Mouse (Mus musculus) olfactory bulb, adult 2 months (tissue): ENCODE measurements at regions not wholly inside any gene's neighbourhood (a gene's known extent, or its start where the extent isn't known, plus 50 kb on each side); places are given as distances from the start of the nearest gene placed in this dataset.

Experiments
- H3K27ac ChIP-seq: fragments of 200-500 bp; 2 replicates; pipeline ENCODE4 v1.5.1; 2012; ENCODE audit warnings: low read depth, low read length; ENCODE audit not compliant: insufficient read depth
- H3K4me1 ChIP-seq: fragments of 200-500 bp; 2 replicates; pipeline ENCODE4 v1.6.1; 2012; ENCODE audit warnings: low read length; ENCODE audit not compliant: control insufficient read depth, insufficient read depth
- H3K4me3 ChIP-seq: fragments of 200-500 bp; 2 replicates; pipeline ENCODE4 v1.5.1; 2012; ENCODE audit warnings: mild to moderate bottlenecking, low read depth, low read length, moderate library complexity; ENCODE audit not compliant: insufficient read depth
- CTCF ChIP-seq: fragments of 200-500 bp; IDR thresholded peaks from 2 replicates; pipeline ENCODE4 v1.5.1; 2012; ENCODE audit warnings: low read depth, mild to moderate bottlenecking, low read length, moderate library complexity; ENCODE audit not compliant: insufficient read depth
- POLR2A ChIP-seq: fragments of 200-500 bp; IDR thresholded peaks from 2 replicates; pipeline ENCODE4 v1.6.1; 2012; ENCODE audit warnings: mild to moderate bottlenecking, low read depth, low read length, moderate library complexity; ENCODE audit not compliant: insufficient read depth
- WGBS: fragments of 180-500 bp; shearing (Covaris S2); methylation state at CpG from one replicate; pipeline ENCODE4 v1.1.7; 2018; 5-methylcytosine and 5-hydroxymethylcytosine counted together

DNA sequence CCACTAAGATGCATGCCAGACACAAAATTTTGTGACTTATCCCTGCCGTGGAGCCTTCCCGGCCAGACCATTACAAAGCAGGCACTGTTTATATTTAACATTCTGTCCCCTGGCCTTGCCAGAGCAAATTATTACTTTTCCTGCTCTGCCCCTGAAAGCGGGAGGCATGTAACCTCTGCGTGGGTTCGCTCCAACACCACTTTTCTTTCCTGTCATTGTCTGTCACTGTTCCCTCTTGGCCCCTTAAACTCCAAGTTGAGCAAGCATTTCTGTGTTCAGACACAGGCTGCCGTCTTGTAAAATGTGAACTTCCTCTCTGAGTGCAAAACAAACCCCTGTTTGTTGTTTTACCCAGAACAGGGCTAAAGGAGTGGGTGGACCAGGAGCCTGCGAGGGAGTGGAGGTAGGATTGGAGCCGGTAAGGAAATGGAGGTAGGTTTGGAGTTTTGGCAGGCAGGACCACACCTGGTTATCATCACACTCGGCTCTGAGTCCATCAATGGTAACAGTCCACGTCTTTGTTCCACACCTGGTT, 124.2 kb upstream of the Ctnnb1 start:
- Histone ChIP-seq H3K27ac (no peak overlapping the region), H3K4me1 (peaks cover 9% of the 10 kb centered on the region), H3K4me3 (no peak overlapping the region)
- TF ChIP-seq CTCF (no peak), POLR2A (no peak)
- 46% methylated on average over 10 of the region's 10 CpGs for WGBS

DNA sequence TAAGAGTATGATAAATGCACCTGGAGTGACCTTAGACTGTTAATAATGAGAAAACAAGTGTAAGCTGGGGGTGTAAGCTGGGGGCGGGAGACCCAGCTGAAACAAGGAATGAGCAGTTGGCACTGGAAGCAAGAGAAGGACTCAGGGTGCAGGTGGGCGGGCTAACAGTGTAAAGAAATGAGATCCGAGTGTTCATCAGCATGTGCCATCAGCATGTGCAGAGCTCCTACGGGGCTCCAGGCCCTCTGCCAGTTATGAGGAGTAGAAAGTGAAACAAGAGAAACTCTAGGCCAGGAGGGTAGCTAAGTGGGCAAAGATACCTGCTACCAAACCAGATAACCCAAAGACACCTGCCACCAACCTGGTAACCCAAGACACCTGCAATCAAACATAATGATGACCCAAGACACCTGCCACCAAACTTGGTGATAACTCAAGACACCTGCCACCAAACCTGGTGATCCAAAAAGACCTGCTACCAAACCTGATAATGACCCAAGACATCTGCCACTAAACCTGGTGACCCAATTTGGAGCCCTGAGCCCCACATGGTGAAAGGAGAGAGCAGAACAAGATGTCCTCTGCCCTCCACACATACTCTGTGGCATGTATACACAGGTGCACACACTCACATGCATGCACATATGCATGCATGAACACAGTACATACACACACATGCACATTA, 120.1 kb upstream of the Ctnnb1 start:
- WGBS, result 47% methylated on average over 4 of the region's 4 CpGs
- Histone ChIP-seq H3K27ac (no peak overlapping the region), H3K4me1 (peaks cover 9% of the 10 kb centered on the region), H3K4me3 (no peak overlapping the region)
- TF ChIP-seq POLR2A (no peak), CTCF (no peak)

DNA sequence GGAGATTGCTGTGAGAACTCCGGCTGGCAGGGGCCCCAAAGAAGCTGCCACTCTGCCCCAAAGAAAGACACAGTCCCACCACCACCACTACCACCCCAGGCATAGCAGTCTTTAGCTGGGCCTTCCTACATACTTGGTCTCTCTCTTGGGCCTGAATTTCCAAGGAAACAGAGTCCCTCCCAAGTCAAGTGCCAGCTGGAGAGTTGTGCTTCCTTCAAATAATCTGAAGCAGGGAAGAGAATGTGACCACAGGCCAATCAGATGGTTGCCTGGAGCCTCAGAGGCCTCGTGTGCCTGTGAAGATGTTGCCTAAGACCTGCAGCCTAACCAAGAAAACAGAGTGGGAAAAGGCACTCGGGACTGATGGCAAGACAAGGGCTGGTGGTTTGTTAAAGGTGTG, 117.5 kb upstream of the Ctnnb1 start:
- 80% methylated on average over 3 of the region's 3 CpGs for WGBS
- Histone ChIP-seq H3K4me1 (peaks cover 2% of the 10 kb centered on the region; the same call in 1 of the 2 replicates), H3K4me3 (no peak overlapping the region), H3K27ac (no peak overlapping the region)
- TF ChIP-seq CTCF (no peak), POLR2A (no peak)

DNA sequence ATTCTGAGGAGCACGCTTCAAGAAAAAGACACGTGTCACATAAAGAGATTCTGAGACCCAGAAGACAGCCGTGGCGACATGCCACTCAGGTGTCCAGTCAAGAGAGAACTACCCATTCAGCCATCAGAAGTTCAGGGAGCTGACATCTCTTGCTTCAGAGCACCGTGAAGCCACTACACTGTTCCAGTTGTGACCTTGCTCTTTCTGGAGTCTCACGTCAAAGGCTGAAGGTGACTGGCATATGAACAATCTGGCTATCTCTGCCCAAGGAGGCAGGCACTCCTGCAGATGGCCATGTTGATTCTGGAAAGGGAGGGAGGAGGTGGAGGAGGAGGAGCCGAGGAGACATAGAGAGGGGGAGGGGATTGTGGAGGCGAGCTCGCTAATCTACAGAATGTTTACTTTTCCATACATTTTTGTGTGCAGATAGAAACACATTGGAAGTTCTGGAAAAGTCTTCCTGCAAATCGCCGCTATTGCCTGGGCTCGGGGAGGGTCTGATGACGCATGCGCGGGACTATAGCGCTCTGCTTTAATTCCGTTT, 116.3 kb upstream of the Ctnnb1 start:
- H3K4me3 ChIP-seq, result no peak overlapping the region
- 70% methylated on average over 17 of the region's 17 CpGs for WGBS
- H3K27ac ChIP-seq, result no peak overlapping the region
- no peaks in the 10 kb centered on the region for H3K4me1 ChIP-seq
- TF ChIP-seq CTCF (no peak), POLR2A (no peak)

DNA sequence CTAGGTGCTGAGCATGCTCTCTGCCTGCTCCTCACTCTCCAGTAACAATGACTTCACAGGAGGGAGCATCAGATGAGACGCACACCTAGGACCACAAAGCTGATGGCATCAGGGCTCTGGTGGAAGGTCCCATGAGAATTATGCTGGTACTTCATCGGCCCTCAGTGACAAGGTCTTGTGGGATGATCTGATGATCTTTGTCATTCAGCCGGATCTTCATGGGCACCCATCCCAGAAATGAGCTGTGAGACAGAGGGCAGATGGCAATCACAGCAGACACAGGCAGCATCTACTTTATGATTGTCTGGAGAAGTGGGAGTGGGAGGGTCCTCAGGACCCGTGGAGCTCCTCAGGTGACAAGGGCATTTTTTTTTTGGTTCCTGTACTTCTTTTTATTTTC, 114.7 kb upstream of the Ctnnb1 start:
- Histone ChIP-seq H3K4me3 (no peak overlapping the region), H3K27ac (no peak overlapping the region), H3K4me1 (no peaks in the 10 kb centered on the region)
- no peak for TF ChIP-seq CTCF
- WGBS, result 80% methylated on average over 4 of the region's 4 CpGs

DNA sequence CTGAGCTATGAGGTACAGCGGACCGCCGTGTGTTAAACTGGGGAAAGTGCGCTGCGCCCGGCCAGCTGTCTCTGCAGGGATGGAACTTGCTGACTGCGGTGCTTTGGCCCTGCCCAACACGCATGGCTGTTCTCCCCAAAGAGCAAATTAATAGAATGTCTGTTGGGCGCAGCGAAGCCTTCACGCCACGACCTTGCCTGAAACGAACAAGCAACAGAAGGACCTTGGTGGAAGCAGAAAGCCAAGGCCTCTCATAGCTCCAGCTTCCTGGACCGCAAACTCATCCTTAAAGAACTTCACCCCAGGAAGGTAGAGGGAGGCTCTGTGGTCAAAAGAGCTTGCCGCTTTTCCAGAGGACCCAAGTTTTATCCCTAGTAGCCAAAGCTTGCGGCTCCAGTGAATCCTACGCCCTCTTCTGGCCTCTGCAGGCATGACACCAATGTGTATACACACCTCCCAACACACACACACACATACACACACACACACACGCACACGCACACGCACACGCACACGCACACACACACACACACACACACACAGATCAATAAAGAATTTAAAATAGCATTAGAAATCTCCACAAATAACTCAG, 110.2 kb upstream of the Ctnnb1 start:
- no peak overlapping the region for H3K27ac ChIP-seq
- no peaks in the 10 kb centered on the region for H3K4me1 ChIP-seq
- no peak for TF ChIP-seq CTCF
- no peak for TF ChIP-seq POLR2A
- H3K4me3 ChIP-seq, result no peak overlapping the region
- 94% methylated on average over 22 of the region's 22 CpGs for WGBS

DNA sequence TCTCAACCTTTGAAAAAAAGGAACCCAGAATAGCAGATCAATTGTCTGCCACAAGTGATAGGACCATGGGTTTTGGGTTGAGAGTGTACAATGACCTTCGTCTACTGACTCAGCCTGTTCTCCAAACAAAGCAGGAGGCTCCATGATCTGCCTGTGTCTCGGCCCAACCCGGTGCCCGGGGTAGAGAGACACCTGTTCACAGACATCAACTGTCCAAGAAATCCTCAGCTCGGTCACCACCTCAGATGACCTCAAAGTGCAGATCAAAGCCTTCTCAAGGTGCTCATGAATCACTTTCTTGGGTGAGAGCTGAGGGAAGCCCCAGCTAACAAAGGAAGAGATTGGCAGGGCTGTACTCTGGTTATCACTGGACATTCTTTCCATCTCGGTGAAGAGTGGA, 108.1 kb upstream of the Ctnnb1 start:
- Histone ChIP-seq H3K4me1 (no peaks in the 10 kb centered on the region), H3K27ac (no peak overlapping the region), H3K4me3 (no peak overlapping the region)
- 94% methylated on average over 6 of the region's 6 CpGs for WGBS
- no peak for TF ChIP-seq POLR2A
- no peak for TF ChIP-seq CTCF

DNA sequence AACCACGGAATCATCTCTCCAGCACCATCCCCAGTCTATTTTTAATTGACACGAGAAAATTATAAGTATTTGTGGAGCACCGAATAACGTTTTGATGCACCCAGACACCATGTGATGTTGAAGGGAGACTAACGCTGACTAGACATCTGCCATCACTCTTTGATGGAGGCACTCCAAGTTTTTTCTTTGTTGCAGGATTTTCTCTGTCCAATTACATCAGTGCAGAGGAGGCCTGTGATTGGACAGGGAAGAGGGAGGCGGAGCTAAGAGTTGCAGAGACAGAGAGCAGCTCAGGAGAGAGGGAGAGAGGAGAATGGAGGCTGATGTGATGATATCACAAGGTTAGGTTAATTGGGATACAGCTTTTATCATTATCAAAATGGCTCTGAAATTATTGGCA, 105.6 kb upstream of the Ctnnb1 start:
- TF ChIP-seq CTCF (no peak), POLR2A (no peak)
- no peak overlapping the region for H3K27ac ChIP-seq
- 0 out of 2 replicates have a peak, but pooled peaks cover 4% of the 10 kb centered on the region for H3K4me1 ChIP-seq
- 66% methylated on average over 6 of the region's 6 CpGs for WGBS
- no peak overlapping the region for H3K4me3 ChIP-seq

DNA sequence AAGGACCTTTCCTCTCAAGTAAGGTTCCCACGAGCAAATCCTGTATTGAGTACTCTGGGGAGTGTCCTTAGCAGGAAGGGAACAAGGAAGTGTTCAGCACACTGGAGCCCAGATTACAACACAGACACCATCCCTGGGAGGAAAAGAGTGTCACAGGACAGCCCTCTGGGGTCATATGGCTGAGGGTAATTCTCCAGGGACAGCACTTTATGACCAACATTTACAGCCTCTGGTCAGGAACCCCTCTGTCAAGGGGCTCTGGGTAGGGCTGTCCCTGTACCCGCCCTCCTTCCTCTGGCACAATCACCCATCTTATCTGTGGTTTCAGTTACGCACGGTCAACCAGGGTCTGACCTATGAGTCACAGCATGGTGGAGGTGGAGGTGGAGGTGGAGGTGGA, 102.8 kb upstream of the Ctnnb1 start:
- H3K4me3 ChIP-seq, result no peak overlapping the region
- TF ChIP-seq CTCF (no peak), POLR2A (no peak)
- H3K4me1 ChIP-seq, result 0 out of 2 replicates have a peak, but pooled peaks cover 4% of the 10 kb centered on the region
- WGBS, result 86% methylated on average over 4 of the region's 4 CpGs
- H3K27ac ChIP-seq, result no peak overlapping the region
